Comparison of ENCODE assay signal across 8 mouse cellular contexts in the genomic region with DNA sequence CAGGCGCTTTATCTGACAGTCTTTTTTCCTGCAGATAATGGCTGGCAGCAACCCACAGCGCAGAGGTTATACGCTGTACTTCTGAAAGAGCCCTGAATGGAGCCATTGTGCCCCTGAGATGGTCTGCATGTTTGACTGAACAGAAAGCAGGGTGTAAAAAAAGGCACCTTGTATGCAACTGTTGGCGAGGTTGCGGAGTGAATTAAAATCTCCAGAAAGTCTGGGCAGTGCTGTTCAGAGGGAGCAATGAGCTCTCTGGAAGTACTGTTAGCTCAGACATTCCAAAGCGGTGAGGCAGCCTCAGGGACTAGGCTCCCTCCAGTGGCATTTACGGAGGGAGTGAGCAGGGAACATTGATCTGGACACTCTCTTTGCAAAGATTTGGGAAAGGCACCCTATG. TPM values are rescaled to one million over a fixed set of nuclear protein-coding genes. Genes with fewer than 3 reads are reported as not detected.
DNase-seq lines count a peak whose midpoint lies in the region; ATAC-seq and TF ChIP-seq lines count a peak whose summit lies in the region.

No protein-coding gene starts in this region.

- no peak overlapping the region for H3K9ac ChIP-seq in hindbrain, postnatal 0 days (replicated peaks; ENCODE audit: low read length)
- H3K9ac ChIP-seq in midbrain, embryonic 14.5 days (replicated peaks; ENCODE audit: low read length) = no peak overlapping the region

- no peak for TF ChIP-seq POLR2A in thymus, adult 2 months (IDR thresholded peaks at IDR 0.05; ENCODE audit: control insufficient read depth, extremely low read depth, insufficient read depth, low read length, poor library complexity)

- no peaks in the 10 kb centered on the region for H3K36me3 ChIP-seq in hindbrain, postnatal 0 days (ENCODE audit: insufficient read depth, low read length)
- no peaks in the 10 kb centered on the region for H3K36me3 ChIP-seq in midbrain, embryonic 14.5 days (ENCODE audit: control insufficient read depth, insufficient read depth, low read length)
- H3K36me3 ChIP-seq in thymus, adult 2 months (ENCODE audit: control insufficient read depth, insufficient read depth, low read length) = no peaks in the 10 kb centered on the region

- peak; percentile 49 for TF ChIP-seq CTCF in hindbrain, postnatal 0 days (IDR thresholded peaks at IDR 0.05; ENCODE audit: low read depth)
- no peak for TF ChIP-seq CTCF in thymus, adult 2 months (IDR thresholded peaks at IDR 0.05; ENCODE audit: borderline replicate concordance, control insufficient read depth, extremely low read depth, insufficient read depth, low read length, poor library complexity)

- H3K4me2 ChIP-seq in hindbrain, postnatal 0 days (ENCODE audit: low read depth, low read length) = no peak overlapping the region
- peak overlapping the region; percentile 29 for H3K4me2 ChIP-seq in midbrain, embryonic 14.5 days (ENCODE audit: low read length)

- no peaks in the 10 kb centered on the region for H3K27me3 ChIP-seq in hindbrain, postnatal 0 days (ENCODE audit: insufficient read depth, low read length)
- peaks cover 15% of the 10 kb centered on the region; the same call in 1 of the 2 replicates for H3K27me3 ChIP-seq in midbrain, embryonic 14.5 days (ENCODE audit: control insufficient read depth, insufficient read depth, low read length)
- no peaks in the 10 kb centered on the region; the same call in 1 of the 2 replicates for H3K27me3 ChIP-seq in thymus, adult 2 months (ENCODE audit: control insufficient read depth, insufficient read depth, low read length)

- peak overlapping the region; percentile 12; the same call in 1 of the 2 replicates for H3K27ac ChIP-seq in hindbrain, postnatal 0 days
- H3K27ac ChIP-seq in midbrain, embryonic 14.5 days (replicated peaks; ENCODE audit: low read depth, low read length) = peak overlapping the region; percentile 13; the same call in 1 of the 2 replicates
- H3K27ac ChIP-seq in thymus, adult 2 months (ENCODE audit: control insufficient read depth, insufficient read depth, low read length) = no peak overlapping the region

- 15% methylated on average over 7 of the region's 7 CpGs for WGBS in hindbrain, postnatal 0 days
- WGBS in midbrain, embryonic 14.5 days = 8% methylated on average over 7 of the region's 7 CpGs
- 72% methylated on average over 7 of the region's 7 CpGs for WGBS in thymus, adult 2 months

- peak; percentile 76 for ATAC-seq in hindbrain, postnatal 0 days
- peak; percentile 41; the same call in 1 of the 2 replicates for ATAC-seq in midbrain, embryonic 14.5 days (ENCODE audit: low FRiP score, low TSS enrichment)

- peak; percentile 90 for DNase-seq in Muller cell, postnatal 12 days (ENCODE audit: inconsistent ontology term)
- peak; percentile 23 for DNase-seq in adrenal gland, postnatal 25 days
- peak; percentile 64 for DNase-seq in gastrocnemius, postnatal 25 days
- DNase-seq in hindbrain, postnatal 0 days (ENCODE audit: low spot score) = peak; percentile 54
- DNase-seq in midbrain, embryonic 14.5 days = peak; percentile 73
- DNase-seq in thymus, adult 2 months = no peak
- DNase-seq in left cerebral cortex, adult 18-20 months (ENCODE audit: low spot score in 2 of 2) = no peak
- DNase-seq in MN1 (ENCODE audit: low spot score) = no peak

- no peak overlapping the region for H3K4me3 ChIP-seq in hindbrain, postnatal 0 days (ENCODE audit: low read length)
- H3K4me3 ChIP-seq in midbrain, embryonic 14.5 days (replicated peaks; ENCODE audit: low read depth, low read length) = no peak overlapping the region
- H3K4me3 ChIP-seq in thymus, adult 2 months (ENCODE audit: control insufficient read depth, insufficient read depth, low read length) = no peak overlapping the region

- H3K4me1 ChIP-seq in hindbrain, postnatal 0 days (ENCODE audit: insufficient read depth, low read length) = no peaks in the 10 kb centered on the region
- H3K4me1 ChIP-seq in midbrain, embryonic 14.5 days (ENCODE audit: control insufficient read depth, insufficient read depth, low read length) = peaks cover 28% of the 10 kb centered on the region
- H3K4me1 ChIP-seq in thymus, adult 2 months (replicated peaks; ENCODE audit: control insufficient read depth, insufficient read depth, low read length) = no peaks in the 10 kb centered on the region

- H3K9me3 ChIP-seq in hindbrain, postnatal 0 days (ENCODE audit: low read length) = no peaks in the 10 kb centered on the region
- no peaks in the 10 kb centered on the region for H3K9me3 ChIP-seq in midbrain, embryonic 14.5 days (ENCODE audit: control insufficient read depth, low read length)

RNA-seq across cellular contexts. Expression of a gene that starts 2.0 kb away (rescaled TPM):
- total RNA-seq in adrenal gland, postnatal 25 days (2021) = 4.0 and 4.7 TPM in 2 replicates
- 1 to 10 TPM; 6.1 to 6.7 TPM for total RNA-seq in gastrocnemius, postnatal 25 days (2021)
- 10.0 TPM in 2 replicates for total RNA-seq in hindbrain, postnatal 0 days (2014; rRNA removed)
- 5.2 and 5.7 TPM in 2 replicates for polyA plus RNA-seq in hindbrain, postnatal 0 days (2015; fragmentation: Nextera tagmentation; extraction: Ambion mirVana)
- 2.9 and 4.3 TPM in 2 replicates for polyA plus RNA-seq in midbrain, embryonic 14.5 days (2014; fragmentation: Nextera tagmentation; extraction: Ambion mirVana)
- polyA plus RNA-seq in thymus, adult 2 months (2012; rRNA removed) = 1.2 TPM in 2 replicates
- 1 to 10 TPM; 4.9 to 5.3 TPM for total RNA-seq in left cerebral cortex, adult 18-20 months (2021)

Comparison
In these comparisons a context has a peak if more than half of its experiments do, and no peak if none do; other contexts are left out.
1. DNase-seq: peak in Muller cell, postnatal 12 days (single experiment), adrenal gland, postnatal 25 days (single experiment), gastrocnemius, postnatal 25 days (single experiment), hindbrain, postnatal 0 days (single experiment) and midbrain, embryonic 14.5 days (single experiment); none in thymus, adult 2 months (single experiment), left cerebral cortex, adult 18-20 months (0 of 2) and MN1 (single experiment).